Mouse (Mus musculus) embryonic facial prominence, embryonic 14.5 days (tissue): ENCODE data around the gene Zfp329. TPM values are rescaled to one million over a fixed set of nuclear protein-coding genes. Genes with fewer than 3 reads are reported as not detected.

Experiments used
- ATAC-seq: fragments of 200-750 bp; cut with Nextera tagmentation; 2 replicates; pipeline ENCODE4 v1.8.0; 2017; ENCODE audit warnings: low read depth, moderate number of reproducible peaks, moderate TSS enrichment
- DNase-seq: peaks from one replicate; pipeline ENCODE4 v3.0.0-alpha.2; 2015; ENCODE audit warnings: low spot score
- H3K27ac ChIP-seq: fragments of 300-500 bp; sonication (generic); replicated peaks from 2 replicates; pipeline ENCODE4 v1.5.1; 2014; ENCODE audit warnings: low read depth, mild to moderate bottlenecking, low read length, moderate library complexity
- H3K27me3 ChIP-seq: fragments of 300-500 bp; sonication (generic); replicated peaks from 2 replicates; pipeline ENCODE4 v1.6.1; 2014; ENCODE audit warnings: low read length; ENCODE audit not compliant: control insufficient read depth, insufficient read depth
- H3K36me3 ChIP-seq: fragments of 300-500 bp; sonication (generic); 2 replicates; pipeline ENCODE4 v1.6.1; 2014; ENCODE audit warnings: low read length, mixed read lengths; ENCODE audit not compliant: control insufficient read depth, insufficient read depth
- H3K4me1 ChIP-seq: fragments of 300-500 bp; sonication (generic); 2 replicates; pipeline ENCODE4 v1.6.1; 2014; ENCODE audit warnings: antibody characterized with exemption, low read length; ENCODE audit not compliant: control insufficient read depth, insufficient read depth
- H3K4me2 ChIP-seq: fragments of 300-500 bp; sonication (generic); 2 replicates; pipeline ENCODE4 v1.6.1; 2014; ENCODE audit warnings: low read depth, mild to moderate bottlenecking, low read length, moderate library complexity, mixed read lengths
- H3K4me3 ChIP-seq: fragments of 300-500 bp; sonication (generic); 2 replicates; pipeline ENCODE4 v1.5.1; 2014; ENCODE audit warnings: low read depth, mild to moderate bottlenecking, low read length
- H3K9ac ChIP-seq: fragments of 300-500 bp; sonication (generic); 2 replicates; pipeline ENCODE4 v1.6.1; 2014; ENCODE audit warnings: low read depth, mild to moderate bottlenecking, low read length, moderate library complexity, mixed read lengths
- H3K9me3 ChIP-seq: fragments of 300-500 bp; sonication (generic); 2 replicates; pipeline ENCODE4 v1.6.1; 2016; ENCODE audit warnings: low read length; ENCODE audit not compliant: control insufficient read depth
- WGBS: fragments of 180-500 bp; shearing (Covaris S2); extraction: QIAGEN DNeasy Blood & Tissue Kit; methylation state at CpG from one replicate; pipeline ENCODE4 v1.1.7; 2014; 5-methylcytosine and 5-hydroxymethylcytosine counted together
- polyA plus RNA-seq: library from polyadenylated mRNA; unstranded; fragments of >200 nt; fragmentation: Nextera tagmentation; extraction: Ambion mirVana; gene quantifications from 2 replicates; pipeline ENCODE4 v1.2.1, GENCODE M21; 2014

The Zfp329 gene
- polyA plus RNA-seq: 10.8 and 11.9 TPM in 2 replicates

DNA sequence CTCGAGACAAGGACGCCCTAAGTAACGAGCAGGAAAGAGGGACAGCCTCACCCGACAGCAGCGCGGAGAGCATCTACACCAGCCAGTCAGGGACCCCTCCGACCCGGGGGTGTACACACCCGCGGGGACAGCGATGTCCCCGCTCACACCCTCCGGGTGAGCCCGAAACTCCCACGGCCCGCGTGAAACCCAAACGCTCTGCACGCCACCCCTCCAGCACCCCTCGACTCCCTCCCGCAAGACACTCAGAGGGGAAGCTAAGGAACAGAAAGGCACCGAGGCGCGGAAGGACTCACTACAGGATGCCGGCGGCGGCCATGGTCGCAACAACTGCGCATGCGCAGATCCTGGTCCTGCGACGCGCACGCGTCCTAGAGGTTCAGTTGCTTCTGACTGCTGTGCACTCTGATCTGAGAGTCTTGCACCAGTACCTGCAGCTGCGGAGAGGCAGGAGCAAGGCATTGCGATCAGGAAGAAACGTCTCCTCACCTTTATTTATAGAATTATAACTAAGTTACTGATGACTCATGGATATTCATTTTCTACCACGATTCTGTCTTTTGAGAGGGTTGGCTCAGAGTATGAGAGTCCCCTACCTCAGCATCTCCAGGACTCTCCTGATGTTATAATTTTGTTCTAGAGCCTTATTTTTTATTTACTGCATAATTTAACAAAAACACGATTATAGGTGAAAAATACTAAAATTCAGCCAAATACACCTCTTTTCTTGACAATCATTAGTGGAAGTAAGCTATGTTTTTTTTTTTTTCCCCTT, at the start of gene Zfp329:
Gene Zfp329, minus strand, starts transcription at position 338 of the 775 bp plus-strand sequence.
- Histone ChIP-seq H3K4me1 (no peaks in the 10 kb centered on the region), H3K9me3 (peaks cover 40% of the 10 kb centered on the region), H3K4me3 (peak within 1 kb of the TSS; percentile 74), H3K9ac (peak within 1 kb of the TSS; percentile 89), H3K27ac (peak within 1 kb of the TSS; percentile 80), H3K27me3 (no peaks in the 10 kb centered on the region), H3K4me2 (peak within 1 kb of the TSS; percentile 58), H3K36me3 (peaks cover 25% of the 10 kb centered on the region)
- ATAC-seq (peak; percentile 97), DNase-seq (peak; percentile 95)
- under 1% methylated on average over 33 of the region's 40 CpGs for WGBS

DNA sequence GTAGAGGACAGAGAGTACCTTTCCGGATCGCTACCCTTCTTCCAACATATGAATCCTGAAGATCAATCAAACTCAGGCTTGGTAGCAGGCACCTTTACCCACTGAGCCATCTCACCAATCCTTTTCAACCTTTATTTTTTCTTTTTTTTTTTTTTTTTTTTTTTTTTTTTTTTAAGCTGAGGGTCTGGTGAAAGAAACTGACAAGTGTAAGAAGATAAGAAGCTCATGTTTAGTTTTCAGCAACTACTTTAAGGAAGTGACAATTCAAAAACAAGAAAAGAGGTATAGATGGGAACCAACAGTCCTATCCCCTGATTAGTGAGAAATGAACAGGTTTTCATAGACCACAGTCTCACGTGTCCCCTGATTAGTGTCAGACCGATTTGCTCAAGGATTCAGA, 17.1 kb upstream of the Zfp329 start:
- H3K9me3 ChIP-seq: peaks cover 57% of the 10 kb centered on the region
- no peaks in the 10 kb centered on the region for H3K27me3 ChIP-seq
- DNase-seq (no peak), ATAC-seq (no peak)
- WGBS: 97% methylated on average over 4 of the region's 4 CpGs
- H3K4me2 ChIP-seq: peak overlapping the region; percentile 72
- peaks cover 48% of the 10 kb centered on the region for H3K36me3 ChIP-seq
- H3K9ac ChIP-seq: no peak overlapping the region
- H3K4me1 ChIP-seq: peaks cover 3% of the 10 kb centered on the region; the same call in 1 of the 2 replicates
- no peak overlapping the region for H3K27ac ChIP-seq
- peak overlapping the region; percentile 66 for H3K4me3 ChIP-seq

DNA sequence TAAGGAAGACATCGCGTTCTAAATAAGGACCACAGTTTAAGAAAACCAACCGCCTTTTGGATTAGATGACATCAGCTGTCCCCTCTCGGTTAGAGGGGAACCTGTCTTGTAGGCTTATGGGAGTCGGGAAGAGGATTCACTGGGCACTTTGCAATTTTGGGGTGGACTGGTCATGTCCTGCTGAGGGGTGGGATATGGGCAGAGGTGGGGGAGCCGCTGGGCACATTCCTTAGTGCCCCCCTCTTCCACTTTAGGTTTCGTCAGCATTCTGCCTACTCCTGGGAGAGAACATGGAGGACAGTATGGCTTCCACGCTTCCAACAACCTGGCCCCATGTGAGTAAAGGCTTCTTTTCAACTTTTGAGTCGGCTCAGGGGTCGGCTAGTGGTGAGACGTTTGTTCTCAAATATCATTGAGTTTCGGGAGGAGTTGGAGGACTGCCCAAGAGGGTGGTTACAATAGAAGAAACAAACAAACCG, 16.6 kb upstream of the Zfp329 start:
- Histone ChIP-seq H3K4me2 (peak overlapping the region; percentile 72), H3K27me3 (no peaks in the 10 kb centered on the region), H3K9me3 (peaks cover 51% of the 10 kb centered on the region), H3K9ac (peak overlapping the region; percentile 76), H3K36me3 (peaks cover 42% of the 10 kb centered on the region), H3K4me1 (peaks cover 3% of the 10 kb centered on the region; the same call in 1 of the 2 replicates), H3K27ac (peak overlapping the region; percentile 80), H3K4me3 (peak overlapping the region; percentile 66)
- 32% methylated on average over 13 of the region's 13 CpGs for WGBS
- peak; percentile 58 for DNase-seq
- ATAC-seq: peak; percentile 9; the same call in 1 of the 2 replicates

DNA sequence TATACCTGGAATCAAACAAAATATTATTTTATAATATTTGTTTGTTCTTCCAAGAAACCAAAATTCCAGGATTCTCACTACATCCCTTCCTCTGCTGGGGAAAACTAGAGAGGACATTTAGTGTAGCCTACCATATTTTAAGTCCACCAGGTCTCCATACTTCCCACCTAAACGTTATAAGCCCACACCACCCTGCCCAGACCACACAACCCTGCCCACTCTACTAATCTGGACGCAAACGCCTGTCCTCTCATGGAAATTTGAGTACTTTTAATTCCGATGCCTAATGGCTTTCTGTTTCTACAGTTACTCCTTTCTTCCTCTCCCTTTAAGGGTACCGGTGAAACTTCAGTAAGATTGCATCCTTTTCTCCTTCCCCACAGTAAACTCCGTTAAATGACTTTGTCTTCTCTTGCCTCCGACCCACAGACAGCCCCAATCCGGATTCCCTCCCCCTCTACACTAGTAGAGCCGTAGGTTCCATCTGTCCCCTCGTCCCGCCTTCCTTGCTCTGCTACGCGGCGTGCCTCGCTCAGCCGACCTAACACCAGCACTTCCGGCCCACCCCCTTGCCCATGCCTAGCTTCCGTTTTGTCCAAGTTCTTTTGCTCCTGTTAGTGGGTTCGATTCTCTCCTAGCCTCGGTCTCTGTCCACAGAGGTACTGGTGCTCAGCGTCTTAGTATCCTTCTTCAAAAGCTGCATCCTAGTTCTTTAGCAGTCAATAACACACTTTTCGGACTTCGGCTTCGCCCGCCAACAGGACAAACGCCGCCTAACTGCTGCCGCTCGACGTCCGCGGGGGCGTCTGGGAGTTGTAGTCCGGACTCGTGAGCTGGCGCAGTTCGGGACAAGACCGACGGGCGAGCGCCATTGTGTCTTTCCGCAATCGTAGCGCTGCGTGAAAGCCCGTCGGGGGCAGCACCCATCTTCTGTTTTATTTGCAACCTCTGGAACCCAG, 15.8 kb upstream of the Zfp329 start, which contains the start of gene Zfp110:
Gene Zfp110, plus strand, starts transcription at position 600 of the 959 bp plus-strand sequence.
- WGBS: 3% methylated on average over 47 of the region's 47 CpGs
- ATAC-seq (peak; percentile 98), DNase-seq (peak; percentile 96)
- peaks cover 45% of the 10 kb centered on the region for H3K9me3 ChIP-seq
- peaks cover 35% of the 10 kb centered on the region for H3K36me3 ChIP-seq
- H3K4me3 ChIP-seq: peak within 1 kb of the TSS; percentile 66
- H3K27ac ChIP-seq: peak within 1 kb of the TSS; percentile 80
- H3K9ac ChIP-seq: peak within 1 kb of the TSS; percentile 76
- peaks cover 3% of the 10 kb centered on the region; the same call in 1 of the 2 replicates for H3K4me1 ChIP-seq
- H3K4me2 ChIP-seq: peak within 1 kb of the TSS; percentile 72
- H3K27me3 ChIP-seq: no peaks in the 10 kb centered on the region

DNA sequence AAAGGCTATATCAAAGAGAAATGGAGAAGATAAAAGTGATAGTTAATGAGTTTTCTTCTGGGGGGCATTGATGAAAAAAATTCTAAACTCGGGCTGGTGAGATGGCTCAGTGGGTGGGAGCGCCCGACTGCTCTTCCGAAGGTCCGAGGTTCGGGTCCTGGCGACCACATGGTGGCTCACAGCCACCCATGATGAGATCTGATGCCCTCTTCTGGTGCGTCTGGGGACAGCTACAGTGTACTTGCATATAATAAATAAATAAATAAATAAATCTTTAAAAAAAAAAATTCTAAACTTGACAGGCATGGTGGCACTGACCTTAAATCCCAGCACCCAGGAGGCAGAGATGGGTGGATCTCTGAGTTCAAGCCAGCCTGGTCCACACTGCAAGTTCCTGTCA, 3.1 kb downstream of the Zfp329 start:
- Histone ChIP-seq H3K9ac (no peak overlapping the region), H3K4me1 (no peaks in the 10 kb centered on the region), H3K4me2 (no peak overlapping the region), H3K9me3 (peaks cover 56% of the 10 kb centered on the region), H3K36me3 (peaks cover 53% of the 10 kb centered on the region), H3K27me3 (no peaks in the 10 kb centered on the region), H3K4me3 (no peak overlapping the region), H3K27ac (no peak overlapping the region)
- ATAC-seq (no peak), DNase-seq (no peak)
- WGBS: 98% methylated on average over 8 of the region's 8 CpGs

DNA sequence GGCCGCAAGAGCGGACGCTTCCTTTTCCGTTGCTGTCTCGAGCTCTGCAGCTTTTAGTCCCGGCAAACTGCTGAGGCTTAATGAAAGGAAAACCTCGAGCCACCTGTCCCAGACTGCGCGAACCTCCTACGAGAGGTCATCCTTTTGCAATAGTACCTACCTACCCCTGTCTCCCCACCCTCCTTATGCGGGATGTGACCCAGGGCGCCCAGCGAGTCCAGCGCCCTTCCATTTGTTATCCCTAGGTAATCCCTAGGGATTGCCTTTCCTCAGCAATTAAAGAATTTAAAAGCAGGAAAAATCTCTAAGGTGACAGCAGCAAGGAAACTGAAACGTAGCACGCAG, 15.0 kb downstream of the Zfp329 start:
- peak overlapping the region; percentile 74 for H3K9ac ChIP-seq
- H3K27ac ChIP-seq: peak overlapping the region; percentile 79; the same call in 1 of the 2 replicates
- peaks cover 3% of the 10 kb centered on the region; the same call in 1 of the 2 replicates for H3K4me1 ChIP-seq
- peak overlapping the region; percentile 48 for H3K4me3 ChIP-seq
- H3K27me3 ChIP-seq: no peaks in the 10 kb centered on the region
- under 1% methylated on average over 16 of the region's 16 CpGs for WGBS
- H3K9me3 ChIP-seq: peaks cover 15% of the 10 kb centered on the region
- H3K4me2 ChIP-seq: peak overlapping the region; percentile 83
- peaks cover 31% of the 10 kb centered on the region for H3K36me3 ChIP-seq
- DNase-seq (no peak), ATAC-seq (no peak; the same call in 1 of the 2 replicates)

DNA sequence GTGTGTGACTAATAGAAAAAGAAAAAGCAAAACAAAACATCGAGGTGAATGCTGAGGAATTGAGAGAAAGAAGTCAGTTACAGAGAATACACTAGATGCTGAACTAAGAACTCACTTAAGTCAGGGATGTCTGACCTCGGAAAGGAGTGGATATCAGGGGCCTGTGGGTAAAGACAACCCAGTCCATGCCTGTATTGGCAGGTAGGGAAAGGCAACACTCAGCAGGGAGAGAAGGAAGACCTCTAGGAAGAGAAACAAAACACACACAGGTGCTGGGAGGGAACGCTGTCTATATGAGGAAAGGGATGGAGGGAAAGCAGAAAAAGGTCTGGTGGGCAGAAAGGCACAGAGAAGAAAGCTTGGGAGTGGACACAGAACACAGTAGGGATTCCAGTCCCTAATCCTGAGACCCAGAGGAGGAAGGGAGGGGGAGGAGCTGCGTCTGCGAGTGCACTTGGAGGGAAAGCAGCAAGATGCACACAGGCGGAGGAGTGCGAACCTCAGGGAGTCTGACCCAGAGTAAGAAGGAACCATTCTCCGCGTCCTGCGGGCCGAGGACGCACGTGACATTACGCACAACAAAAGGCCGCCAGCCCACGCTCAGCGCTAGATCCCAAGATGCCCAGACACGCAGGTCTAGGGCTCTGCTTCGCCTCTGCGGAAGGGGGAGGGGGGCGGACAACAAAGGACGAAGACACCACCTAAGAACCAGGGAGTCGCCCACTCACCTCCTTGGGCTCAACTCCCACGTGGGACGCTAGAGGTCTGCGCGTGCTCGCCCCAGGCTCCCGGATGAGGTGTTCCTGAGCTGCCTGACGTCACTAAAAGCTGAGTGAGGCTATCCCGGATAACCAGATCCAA, 15.6 kb downstream of the Zfp329 start, which contains the start of gene Zscan18:
Gene Zscan18, minus strand, starts transcription at position 770 of the 861 bp plus-strand sequence.
- peak within 1 kb of the TSS; percentile 83 for H3K4me2 ChIP-seq
- no peaks in the 10 kb centered on the region for H3K27me3 ChIP-seq
- peak within 1 kb of the TSS; percentile 79 for H3K27ac ChIP-seq
- peak; percentile 95 for DNase-seq
- H3K36me3 ChIP-seq: peaks cover 25% of the 10 kb centered on the region
- H3K9me3 ChIP-seq: peaks cover 9% of the 10 kb centered on the region
- ATAC-seq: peak; percentile 97
- 5% methylated on average over 30 of the region's 31 CpGs for WGBS
- H3K4me1 ChIP-seq: peaks cover 3% of the 10 kb centered on the region; the same call in 1 of the 2 replicates
- peak within 1 kb of the TSS; percentile 48 for H3K4me3 ChIP-seq
- H3K9ac ChIP-seq: peak within 1 kb of the TSS; percentile 74
